Mouse (Mus musculus) hindbrain, embryonic 12.5 days (tissue): ENCODE measurements around the gene Zfp366. TPM values are rescaled to one million over a fixed set of nuclear protein-coding genes. Genes with fewer than 3 reads are reported as not detected.

Experiments
- ATAC-seq: fragments of 200-750 bp; cut with Nextera tagmentation; 2 replicates; pipeline ENCODE4 v1.8.0; 2017; ENCODE audit warnings: moderate TSS enrichment; ENCODE audit not compliant: low FRiP score
- H3K27ac ChIP-seq: fragments of 300-500 bp; sonication (generic); 2 replicates; pipeline ENCODE4 v1.5.1; 2016; ENCODE audit warnings: mild to moderate bottlenecking
- H3K27me3 ChIP-seq: fragments of 300-500 bp; sonication (generic); 2 replicates; pipeline ENCODE4 v1.6.1; 2016; ENCODE audit warnings: mild to moderate bottlenecking
- H3K36me3 ChIP-seq: fragments of 300-500 bp; sonication (generic); 2 replicates; pipeline ENCODE4 v1.6.1; 2016; ENCODE audit warnings: mild to moderate bottlenecking
- H3K4me1 ChIP-seq: fragments of 300-500 bp; sonication (generic); 2 replicates; pipeline ENCODE4 v1.6.1; 2016
- H3K4me2 ChIP-seq: fragments of 300-500 bp; sonication (generic); replicated peaks from 2 replicates; pipeline ENCODE4 v1.6.1; 2016; ENCODE audit warnings: mild to moderate bottlenecking
- H3K4me3 ChIP-seq: fragments of 300-500 bp; sonication (generic); 2 replicates; pipeline ENCODE4 v1.5.1; 2016; ENCODE audit warnings: mild to moderate bottlenecking
- H3K9ac ChIP-seq: fragments of 300-500 bp; sonication (generic); 2 replicates; pipeline ENCODE4 v1.6.1; 2016; ENCODE audit warnings: mild to moderate bottlenecking, moderate library complexity
- H3K9me3 ChIP-seq: fragments of 300-500 bp; sonication (generic); replicated peaks from 2 replicates; pipeline ENCODE4 v1.6.1; 2016; ENCODE audit warnings: mild to moderate bottlenecking
- WGBS: fragments of 180-500 bp; shearing (Covaris S2); methylation state at CpG from one replicate; pipeline ENCODE4 v1.1.7; 2016; 5-methylcytosine and 5-hydroxymethylcytosine counted together
- polyA plus RNA-seq: library from polyadenylated mRNA; unstranded; fragments of >200 nt; fragmentation: Nextera tagmentation; extraction: Ambion mirVana; gene quantifications from 2 replicates; pipeline ENCODE4 v1.2.1, GENCODE M21; 2016

The Zfp366 gene
- polyA plus RNA-seq, 1 experiment from 2014 or later, result 0.37 TPM

- no peak for ATAC-seq
- no peaks in the 10 kb centered on the region for H3K36me3 ChIP-seq
- WGBS, result 80% methylated on average over 10 of the region's 10 CpGs
- peaks cover 10% of the 10 kb centered on the region for H3K4me1 ChIP-seq
- H3K4me2 ChIP-seq, result no peak overlapping the region
- H3K9ac ChIP-seq, result no peak overlapping the region
- no peaks in the 10 kb centered on the region for H3K27me3 ChIP-seq
- H3K4me3 ChIP-seq, result no peak overlapping the region
- no peak overlapping the region for H3K27ac ChIP-seq
- no peaks in the 10 kb centered on the region for H3K9me3 ChIP-seq
These were observed 49.3 kb downstream of the Zfp366 start for GRCm38 (mm10) chr13:99233956-99234355.

- H3K27ac ChIP-seq, result no peak overlapping the region
- no peak overlapping the region for H3K4me2 ChIP-seq
- H3K4me1 ChIP-seq, result peaks cover 21% of the 10 kb centered on the region
- 79% methylated on average over 20 of the region's 20 CpGs for WGBS
- no peaks in the 10 kb centered on the region for H3K9me3 ChIP-seq
- no peak for ATAC-seq
- H3K4me3 ChIP-seq, result no peak overlapping the region
- no peak overlapping the region for H3K9ac ChIP-seq
- no peaks in the 10 kb centered on the region for H3K27me3 ChIP-seq
- no peaks in the 10 kb centered on the region for H3K36me3 ChIP-seq
These were observed 51.0 kb downstream of the Zfp366 start for GRCm38 (mm10) chr13:99235428-99236210.

GRCm38 (mm10) chr13:99236222-99236621 is 51.6 kb downstream of the Zfp366 start:
- no peak overlapping the region for H3K4me3 ChIP-seq
- WGBS, result 100% methylated on average over 2 of the region's 2 CpGs
- no peaks in the 10 kb centered on the region for H3K36me3 ChIP-seq
- peaks cover 21% of the 10 kb centered on the region for H3K4me1 ChIP-seq
- no peak overlapping the region for H3K27ac ChIP-seq
- no peak overlapping the region for H3K9ac ChIP-seq
- no peak for ATAC-seq
- H3K27me3 ChIP-seq, result no peaks in the 10 kb centered on the region
- H3K9me3 ChIP-seq, result no peaks in the 10 kb centered on the region
- no peak overlapping the region for H3K4me2 ChIP-seq

GRCm38 (mm10) chr13:99237122-99237521 is 52.5 kb downstream of the Zfp366 start:
- Histone ChIP-seq H3K9me3 (no peaks in the 10 kb centered on the region), H3K27ac (no peak overlapping the region), H3K27me3 (no peaks in the 10 kb centered on the region), H3K9ac (no peak overlapping the region), H3K36me3 (no peaks in the 10 kb centered on the region), H3K4me2 (no peak overlapping the region), H3K4me1 (peaks cover 21% of the 10 kb centered on the region), H3K4me3 (no peak overlapping the region)
- no peak for ATAC-seq
- WGBS, result 84% methylated on average over 5 of the region's 5 CpGs

- Histone ChIP-seq H3K27me3 (no peaks in the 10 kb centered on the region), H3K4me2 (no peak overlapping the region), H3K9ac (no peak overlapping the region), H3K4me3 (no peak overlapping the region), H3K36me3 (no peaks in the 10 kb centered on the region), H3K9me3 (no peaks in the 10 kb centered on the region), H3K27ac (no peak overlapping the region), H3K4me1 (peaks cover 21% of the 10 kb centered on the region)
- WGBS, result 100% methylated on average over 1 of the region's 1 CpGs
- no peak for ATAC-seq
These were observed 53.2 kb downstream of the Zfp366 start for GRCm38 (mm10) chr13:99237841-99238216.

GRCm38 (mm10) chr13:99238217-99239160 is 53.9 kb downstream of the Zfp366 start:
- H3K36me3 ChIP-seq, result no peaks in the 10 kb centered on the region
- 61% methylated on average over 10 of the region's 10 CpGs for WGBS
- no peaks in the 10 kb centered on the region for H3K27me3 ChIP-seq
- ATAC-seq, result no peak
- no peak overlapping the region for H3K4me3 ChIP-seq
- H3K4me1 ChIP-seq, result peaks cover 21% of the 10 kb centered on the region
- H3K4me2 ChIP-seq, result no peak overlapping the region
- no peaks in the 10 kb centered on the region for H3K9me3 ChIP-seq
- H3K9ac ChIP-seq, result no peak overlapping the region
- peak overlapping the region; percentile 62; the same call in 1 of the 2 replicates for H3K27ac ChIP-seq

GRCm38 (mm10) chr13:99239161-99239530 is 54.5 kb downstream of the Zfp366 start:
- Histone ChIP-seq H3K4me1 (peaks cover 21% of the 10 kb centered on the region), H3K27me3 (no peaks in the 10 kb centered on the region), H3K27ac (peak overlapping the region; percentile 62; the same call in 1 of the 2 replicates), H3K36me3 (no peaks in the 10 kb centered on the region), H3K4me2 (no peak overlapping the region), H3K4me3 (no peak overlapping the region), H3K9me3 (no peaks in the 10 kb centered on the region), H3K9ac (no peak overlapping the region)
- ATAC-seq, result no peak
- WGBS, result 21% methylated on average over 7 of the region's 7 CpGs

GRCm38 (mm10) chr13:99239741-99240140 is 55.1 kb downstream of the Zfp366 start:
- no peak for ATAC-seq
- WGBS, result 15% methylated on average over 6 of the region's 6 CpGs
- Histone ChIP-seq H3K27ac (no peak overlapping the region), H3K27me3 (no peaks in the 10 kb centered on the region), H3K4me2 (no peak overlapping the region), H3K4me1 (peaks cover 21% of the 10 kb centered on the region), H3K9me3 (no peaks in the 10 kb centered on the region), H3K4me3 (no peak overlapping the region), H3K9ac (no peak overlapping the region), H3K36me3 (no peaks in the 10 kb centered on the region)

GRCm38 (mm10) chr13:99241984-99242383 is 57.4 kb downstream of the Zfp366 start:
- H3K4me2 ChIP-seq, result no peak overlapping the region
- no peaks in the 10 kb centered on the region for H3K9me3 ChIP-seq
- 86% methylated on average over 3 of the region's 3 CpGs for WGBS
- H3K27ac ChIP-seq, result no peak overlapping the region
- H3K4me3 ChIP-seq, result no peak overlapping the region
- no peak for ATAC-seq
- H3K36me3 ChIP-seq, result no peaks in the 10 kb centered on the region
- H3K4me1 ChIP-seq, result peaks cover 21% of the 10 kb centered on the region
- H3K27me3 ChIP-seq, result no peaks in the 10 kb centered on the region
- no peak overlapping the region for H3K9ac ChIP-seq

GRCm38 (mm10) chr13:99242895-99243294 is 58.3 kb downstream of the Zfp366 start:
- H3K4me3 ChIP-seq, result no peak overlapping the region
- no peak overlapping the region for H3K9ac ChIP-seq
- no peak overlapping the region for H3K27ac ChIP-seq
- peaks cover 21% of the 10 kb centered on the region for H3K4me1 ChIP-seq
- no peaks in the 10 kb centered on the region for H3K36me3 ChIP-seq
- H3K4me2 ChIP-seq, result no peak overlapping the region
- 71% methylated on average over 4 of the region's 4 CpGs for WGBS
- no peak for ATAC-seq
- no peaks in the 10 kb centered on the region for H3K27me3 ChIP-seq
- no peaks in the 10 kb centered on the region for H3K9me3 ChIP-seq

- no peaks in the 10 kb centered on the region for H3K9me3 ChIP-seq
- no peaks in the 10 kb centered on the region for H3K27me3 ChIP-seq
- H3K4me1 ChIP-seq, result peaks cover 15% of the 10 kb centered on the region
- no peak overlapping the region for H3K4me2 ChIP-seq
- H3K36me3 ChIP-seq, result no peaks in the 10 kb centered on the region
- ATAC-seq, result no peak
- H3K27ac ChIP-seq, result no peak overlapping the region
- no peak overlapping the region for H3K4me3 ChIP-seq
- 88% methylated on average over 9 of the region's 9 CpGs for WGBS
- H3K9ac ChIP-seq, result no peak overlapping the region
These were observed 59.2 kb downstream of the Zfp366 start for GRCm38 (mm10) chr13:99243831-99244230.

- no peaks in the 10 kb centered on the region for H3K27me3 ChIP-seq
- no peak overlapping the region for H3K4me2 ChIP-seq
- H3K36me3 ChIP-seq, result no peaks in the 10 kb centered on the region
- peaks cover 8% of the 10 kb centered on the region for H3K4me1 ChIP-seq
- no peak overlapping the region for H3K4me3 ChIP-seq
- no peak overlapping the region for H3K9ac ChIP-seq
- ATAC-seq, result no peak
- 53% methylated on average over 6 of the region's 6 CpGs for WGBS
- no peaks in the 10 kb centered on the region for H3K9me3 ChIP-seq
- H3K27ac ChIP-seq, result no peak overlapping the region
These were observed 59.8 kb downstream of the Zfp366 start for GRCm38 (mm10) chr13:99244471-99244870.
